Mouse (Mus musculus): ENCODE results near the gene Ifih1.

The Ifih1 gene

DNA sequence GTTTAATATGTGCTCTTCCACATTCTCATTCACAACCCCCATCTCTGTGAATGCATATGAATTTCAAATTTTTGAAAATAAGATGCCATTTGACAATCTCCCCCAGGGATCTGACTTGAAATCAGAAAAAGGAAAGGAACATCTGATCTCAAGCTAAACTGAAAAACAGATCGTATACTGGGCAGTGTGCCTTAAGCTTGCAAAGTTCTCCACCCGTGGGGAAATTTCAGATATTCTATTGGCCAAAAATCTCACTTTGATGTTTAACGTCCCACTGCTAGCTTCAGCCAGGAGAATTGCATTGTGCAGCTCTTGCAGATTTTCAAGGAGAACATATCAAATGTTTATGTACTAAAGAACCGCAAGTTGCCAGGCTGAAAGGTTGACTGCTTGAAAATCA is 96.9 kb downstream of the Ifih1 start:
- no peak for DNase-seq (ENCODE audit: low read depth)

DNA sequence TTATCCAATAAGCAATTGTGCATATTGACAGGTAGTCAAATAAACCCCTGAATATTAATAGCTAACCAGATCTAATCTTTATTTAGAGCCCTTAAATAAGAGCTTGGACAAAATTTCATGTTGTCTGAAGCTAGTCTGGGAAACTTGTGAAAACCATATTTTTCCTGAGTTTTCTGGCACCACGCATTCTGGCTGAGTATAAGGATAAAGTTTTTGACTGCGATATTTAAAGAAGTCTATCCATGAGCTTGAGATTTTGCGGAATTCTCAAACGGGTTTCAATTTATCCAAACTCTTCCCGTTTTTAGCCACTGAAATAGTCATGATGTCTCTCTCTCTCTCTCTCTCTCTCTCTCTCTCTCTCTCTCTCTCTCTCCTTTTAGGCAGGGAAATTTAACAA is 98.0 kb downstream of the Ifih1 start:
- DNase-seq (ENCODE audit: low read depth), result no peak

All from induced T-regulatory cell, adult 2 months (primary cell).